Mouse (Mus musculus) duodenum, adult 2 months (tissue): ENCODE data around the gene Gm42420. TPM values are rescaled to one million over a fixed set of nuclear protein-coding genes. Genes with fewer than 3 reads are reported as not detected.

ENCODE experiments used
- polyA plus RNA-seq: library from polyadenylated mRNA; depleted of rRNA; stranded (reverse); fragments of >200 nt; gene quantifications from 2 replicates; pipeline ENCODE4 v1.2.3, GENCODE M21; 2012; ENCODE audit warnings: low replicate concordance; rRNA removed

The Gm42420 gene
- polyA plus RNA-seq = not detected in 2 replicates

GRCm38 (mm10) chr6:39585517-39585916 lies at the start of gene Gm42420:
TSS of gene Gm42420 (plus strand) at chr6:39585753.

GRCm38 (mm10) chr6:39557723-39558261 lies 27.8 kb upstream of the Gm42420 start, which contains the start of gene Dennd2a:
TSS of gene Dennd2a (minus strand) at chr6:39557867.

GRCm38 (mm10) chr6:39573791-39574554 lies 11.6 kb upstream of the Gm42420 start, which contains the start of gene Adck2:
TSS of gene Adck2 (plus strand) at chr6:39573873.

GRCm38 (mm10) chr6:39592401-39593214 lies 7.1 kb downstream of the Gm42420 start, which contains the start of gene Ndufb2:
TSS of gene Ndufb2 (plus strand) at chr6:39592574.

Other genes with a start within 250 kb of the Gm42420 start
- 9.3 and 13.8 TPM in 2 replicates for gene Slc37a3, start 208.1 kb upstream of the Gm42420 start, polyA plus RNA-seq
- gene Rab19, start 204.6 kb upstream of the Gm42420 start, polyA plus RNA-seq = 3.3 and 5.4 TPM in 2 replicates
- gene Mkrn1, start 165.3 kb upstream of the Gm42420 start, polyA plus RNA-seq = 45.1 and 75.5 TPM in 2 replicates
- 2.2 and 2.3 TPM in 2 replicates for gene Dennd2a, start 27.9 kb upstream of the Gm42420 start, polyA plus RNA-seq
- gene Adck2, start 11.9 kb upstream of the Gm42420 start, polyA plus RNA-seq = 7.8 and 12.4 TPM in 2 replicates
- 766 and 800 TPM in 2 replicates for gene Ndufb2, start 6.8 kb downstream of the Gm42420 start, polyA plus RNA-seq
- 1.5 and 4.9 TPM in 2 replicates for gene Braf, start 139.7 kb downstream of the Gm42420 start, polyA plus RNA-seq
- 9.6 and 14.5 TPM in 2 replicates for gene Mrps33, start 225.2 kb downstream of the Gm42420 start, polyA plus RNA-seq